Mouse (Mus musculus) intestine, postnatal 0 days (tissue): ENCODE measurements around the gene Kctd19. TPM values are rescaled to one million over a fixed set of nuclear protein-coding genes. Genes with fewer than 3 reads are reported as not detected.

Source experiments
- ATAC-seq: fragments of 200-750 bp; cut with Nextera tagmentation; 2 replicates; pipeline ENCODE4 v1.8.0; 2017; ENCODE audit warnings: mild to moderate bottlenecking, moderate TSS enrichment, moderate library complexity
- H3K27ac ChIP-seq: fragments of 300-500 bp; sonication (generic); 2 replicates; pipeline ENCODE4 v1.5.1; 2014; ENCODE audit warnings: mild to moderate bottlenecking, low read depth, low read length, moderate library complexity
- H3K27me3 ChIP-seq: fragments of 300-500 bp; sonication (generic); replicated peaks from 2 replicates; pipeline ENCODE4 v1.6.1; 2014; ENCODE audit warnings: low read length, mixed read lengths; ENCODE audit not compliant: control insufficient read depth, insufficient read depth
- H3K36me3 ChIP-seq: fragments of 300-500 bp; sonication (generic); 2 replicates; pipeline ENCODE4 v1.6.1; 2014; ENCODE audit warnings: mild to moderate bottlenecking, moderate library complexity; ENCODE audit not compliant: control insufficient read depth, insufficient read depth
- H3K4me1 ChIP-seq: fragments of 300-500 bp; sonication (generic); replicated peaks from 2 replicates; pipeline ENCODE4 v1.6.1; 2014; ENCODE audit warnings: antibody characterized with exemption, low read length, mixed read lengths; ENCODE audit not compliant: control insufficient read depth, insufficient read depth
- H3K4me2 ChIP-seq: fragments of 300-500 bp; sonication (generic); replicated peaks from 2 replicates; pipeline ENCODE4 v1.6.1; 2014; ENCODE audit warnings: low read depth, mild to moderate bottlenecking, moderate library complexity
- H3K4me3 ChIP-seq: fragments of 300-500 bp; sonication (generic); 2 replicates; pipeline ENCODE4 v1.5.1; 2014; ENCODE audit warnings: low read depth, low read length
- H3K9ac ChIP-seq: fragments of 300-500 bp; sonication (generic); 2 replicates; pipeline ENCODE4 v1.6.1; 2014; ENCODE audit warnings: mild to moderate bottlenecking, low read depth, low read length
- H3K9me3 ChIP-seq: fragments of 300-500 bp; sonication (generic); 2 replicates; pipeline ENCODE4 v1.6.1; 2016; ENCODE audit warnings: mixed run types; ENCODE audit not compliant: control insufficient read depth
- CTCF ChIP-seq: sonication (generic); IDR thresholded peaks from 2 replicates; pipeline ENCODE4 v1.5.1; 2016; ENCODE audit warnings: low read depth, mild to moderate bottlenecking, control low read depth, antibody characterized with exemption, moderate library complexity
- WGBS: fragments of 180-500 bp; shearing (Covaris S2); extraction: QIAGEN DNeasy Blood & Tissue Kit; methylation state at CpG from one replicate; pipeline ENCODE4 v1.1.7; 2014; 5-methylcytosine and 5-hydroxymethylcytosine counted together
- polyA plus RNA-seq: library from polyadenylated mRNA; unstranded; fragments of >200 nt; fragmentation: Nextera tagmentation; extraction: Ambion mirVana; gene quantifications from 2 replicates; pipeline ENCODE4 v1.2.1, GENCODE M21; 2015

Kctd19 gene
- 0.07 and 0.13 TPM in 2 replicates for polyA plus RNA-seq

DNA sequence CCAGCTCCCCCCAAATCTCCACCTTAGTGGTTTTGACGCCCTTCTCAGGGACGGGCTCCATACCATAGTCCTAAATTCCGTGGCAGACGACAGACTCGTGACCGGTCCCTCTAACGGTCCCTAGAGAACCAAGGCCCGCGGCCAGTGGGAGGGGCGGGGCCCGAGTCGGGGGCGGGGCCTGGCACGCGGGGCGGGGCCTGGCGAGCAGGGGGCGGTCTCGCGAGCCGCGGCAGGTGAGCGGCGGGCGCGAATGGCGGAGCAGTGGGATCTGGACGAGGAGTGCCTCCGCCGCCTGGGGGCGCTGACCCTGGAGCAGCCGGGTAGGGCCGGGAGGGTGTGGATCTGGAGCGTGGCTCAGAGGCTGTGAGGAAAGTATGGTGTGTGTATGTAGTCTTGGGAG is at the start of gene Kctd19, which contains the start of gene Lrrc36:
Kctd19 (minus strand) TSS at position 112 of the 400 bp plus-strand sequence.
Lrrc36 (plus strand) TSS at position 181 of the 400 bp plus-strand sequence.
- WGBS: 2% methylated on average over 32 of the region's 34 CpGs
- TF ChIP-seq CTCF: peak; percentile 70
- Histone ChIP-seq H3K9ac (no peak within 1 kb of the TSS), H3K9me3 (no peaks in the 10 kb centered on the region), H3K36me3 (no peaks in the 10 kb centered on the region), H3K27me3 (peaks cover 27% of the 10 kb centered on the region), H3K27ac (no peak within 1 kb of the TSS), H3K4me2 (peak within 1 kb of the TSS; percentile 60), H3K4me3 (peak within 1 kb of the TSS; percentile 26), H3K4me1 (peaks cover 6% of the 10 kb centered on the region; the same call in 1 of the 2 replicates)
- peak; percentile 93 for ATAC-seq

DNA sequence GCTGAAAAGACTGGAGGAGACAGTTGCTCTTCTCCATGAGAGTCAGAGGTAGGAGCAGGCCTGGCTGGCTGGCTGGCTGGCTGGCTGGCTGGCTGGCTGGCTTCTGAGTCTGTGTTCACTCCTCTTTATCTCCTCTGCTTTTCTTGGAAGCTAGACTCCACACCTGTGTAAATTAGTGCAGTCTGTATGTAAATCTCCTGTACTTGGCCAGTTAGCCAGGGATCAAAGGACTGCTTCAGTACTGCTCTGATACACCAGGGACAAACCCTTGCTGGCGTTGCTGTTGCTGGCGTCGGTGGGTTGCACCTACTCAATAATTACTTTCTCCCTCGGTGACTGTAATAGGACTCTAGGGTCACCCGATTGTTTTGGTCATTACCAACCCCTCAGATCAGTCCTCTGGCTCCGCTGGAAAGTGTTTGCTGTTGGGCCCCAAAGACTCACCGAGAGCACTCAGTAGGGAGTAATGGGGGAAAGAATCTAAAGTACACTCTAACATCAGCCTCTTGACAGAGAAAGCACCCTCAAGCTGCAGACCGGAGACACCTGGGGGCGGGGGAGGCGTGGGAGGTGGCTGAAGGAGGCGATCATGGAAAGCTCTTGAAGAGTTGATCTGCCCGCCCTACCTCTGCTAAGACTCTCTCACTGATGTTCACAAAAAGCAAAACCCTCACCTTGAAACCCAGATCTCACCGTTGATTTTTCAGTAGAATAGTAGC is 47.9 kb upstream of the Kctd19 start:
- WGBS: 56% methylated on average over 13 of the region's 13 CpGs
- H3K4me1 ChIP-seq: no peaks in the 10 kb centered on the region
- no peaks in the 10 kb centered on the region for H3K27me3 ChIP-seq
- H3K4me2 ChIP-seq: no peak overlapping the region
- no peak for TF ChIP-seq CTCF
- no peak for ATAC-seq
- no peak overlapping the region for H3K27ac ChIP-seq
- no peaks in the 10 kb centered on the region for H3K9me3 ChIP-seq
- H3K36me3 ChIP-seq: no peaks in the 10 kb centered on the region
- H3K9ac ChIP-seq: no peak overlapping the region
- no peak overlapping the region for H3K4me3 ChIP-seq

DNA sequence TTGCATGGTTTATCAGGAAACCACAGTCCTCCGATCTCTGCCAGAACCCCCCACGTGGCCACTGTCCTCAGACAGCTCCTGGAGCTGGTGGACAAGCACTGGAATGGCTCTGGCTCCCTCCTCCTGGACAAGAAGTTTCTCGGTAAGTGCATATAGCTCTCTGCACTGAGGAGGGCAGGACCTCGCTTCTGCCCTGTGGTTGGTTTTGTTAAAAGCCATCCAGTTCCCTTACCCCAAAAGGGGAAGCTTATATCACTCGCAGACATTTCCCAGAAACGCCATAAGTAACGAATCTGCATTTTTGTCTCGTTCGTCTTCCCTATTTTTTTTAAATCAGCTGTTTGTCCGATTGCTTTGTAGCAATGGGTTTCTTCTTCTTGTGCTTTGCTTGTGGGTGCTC is 41.9 kb upstream of the Kctd19 start:
- Histone ChIP-seq H3K36me3 (no peaks in the 10 kb centered on the region), H3K27me3 (0 out of 2 replicates have a peak, but pooled peaks cover 3% of the 10 kb centered on the region), H3K9ac (no peak overlapping the region), H3K27ac (no peak overlapping the region), H3K4me1 (no peaks in the 10 kb centered on the region), H3K4me2 (no peak overlapping the region), H3K4me3 (no peak overlapping the region), H3K9me3 (no peaks in the 10 kb centered on the region)
- 51% methylated on average over 10 of the region's 10 CpGs for WGBS
- no peak for TF ChIP-seq CTCF
- no peak for ATAC-seq

DNA sequence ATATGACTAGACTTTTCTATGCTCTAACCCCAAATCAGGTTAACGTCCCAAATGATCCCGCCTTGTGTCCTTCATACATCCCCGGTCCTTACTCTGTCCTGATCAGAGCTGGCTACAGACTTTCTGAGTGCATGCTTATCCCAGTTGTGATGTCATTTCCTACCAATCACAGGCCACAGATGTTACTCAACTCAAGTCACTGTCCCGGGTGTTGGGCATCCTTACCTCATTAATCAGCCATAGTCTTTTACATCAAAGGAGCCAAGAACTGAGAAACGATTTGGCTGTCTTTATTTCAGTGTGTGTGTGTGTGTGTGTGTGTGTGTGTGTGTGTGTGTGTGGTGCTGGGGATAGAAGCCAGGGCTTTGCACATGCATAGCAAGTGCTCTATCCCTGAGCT is 40.8 kb upstream of the Kctd19 start:
- ATAC-seq: no peak
- Histone ChIP-seq H3K4me3 (no peak overlapping the region), H3K27ac (no peak overlapping the region), H3K27me3 (peaks cover 3% of the 10 kb centered on the region; the same call in 1 of the 2 replicates), H3K9ac (no peak overlapping the region), H3K4me1 (no peaks in the 10 kb centered on the region), H3K36me3 (no peaks in the 10 kb centered on the region), H3K4me2 (no peak overlapping the region), H3K9me3 (no peaks in the 10 kb centered on the region)
- TF ChIP-seq CTCF: no peak
- 60% methylated on average over 5 of the region's 5 CpGs for WGBS

DNA sequence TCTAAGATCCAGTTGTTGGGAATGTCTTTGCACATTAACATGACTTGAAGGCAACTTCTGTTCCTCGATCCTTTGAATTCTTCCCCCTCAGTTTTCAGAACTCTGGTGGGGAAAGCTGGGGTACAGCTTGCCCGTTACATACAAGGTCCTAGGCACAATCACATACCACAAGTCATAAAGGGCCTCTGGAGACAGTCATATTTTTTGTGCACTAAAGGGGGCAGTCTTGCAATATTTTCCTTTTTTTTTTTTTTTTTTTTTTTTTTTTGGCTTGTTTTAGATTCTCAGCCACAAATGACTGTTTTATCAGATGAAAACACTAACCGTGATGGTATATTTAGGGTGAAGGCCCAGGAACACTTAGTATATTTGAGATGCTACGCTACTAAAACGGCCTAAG is 40.0 kb upstream of the Kctd19 start:
- 62% methylated on average over 5 of the region's 5 CpGs for WGBS
- no peaks in the 10 kb centered on the region for H3K9me3 ChIP-seq

DNA sequence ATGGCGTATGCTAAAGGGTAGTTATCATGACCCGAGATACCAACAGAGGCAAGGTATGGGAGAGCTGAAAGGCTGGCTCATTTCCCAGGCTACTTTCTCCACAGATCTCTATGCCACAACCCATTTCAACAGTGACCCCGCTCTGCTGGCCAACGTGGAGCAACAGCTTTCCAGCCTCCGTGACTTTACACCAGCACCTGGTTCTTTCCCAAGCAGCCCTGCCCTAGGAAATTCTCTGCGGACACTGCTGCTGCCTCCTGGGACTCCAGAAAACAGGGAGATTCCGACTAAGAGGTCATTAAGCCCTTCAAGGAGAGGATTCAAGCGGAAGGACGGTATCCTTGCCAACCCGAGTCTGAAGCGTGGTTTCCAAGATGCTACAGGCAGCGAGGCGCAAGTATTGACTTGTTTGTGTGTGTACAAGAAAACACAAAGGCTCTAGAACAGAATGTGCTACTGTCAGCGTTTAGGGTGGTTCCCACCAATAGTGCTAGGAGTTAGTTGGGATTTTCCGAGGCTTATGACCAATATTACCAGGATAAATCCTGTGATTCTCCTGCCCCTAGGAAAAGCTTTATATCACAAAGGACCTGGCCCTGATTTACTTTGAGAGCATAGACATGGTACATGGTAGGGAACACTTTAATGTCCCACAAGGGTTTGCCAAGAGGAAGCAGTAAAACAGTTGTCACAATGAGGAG is 38.8 kb upstream of the Kctd19 start:
- no peak overlapping the region for H3K9ac ChIP-seq
- H3K4me2 ChIP-seq: no peak overlapping the region
- WGBS: 57% methylated on average over 15 of the region's 15 CpGs
- H3K36me3 ChIP-seq: no peaks in the 10 kb centered on the region
- H3K4me1 ChIP-seq: no peaks in the 10 kb centered on the region
- ATAC-seq: no peak
- H3K4me3 ChIP-seq: no peak overlapping the region
- TF ChIP-seq CTCF: no peak
- peaks cover 3% of the 10 kb centered on the region; the same call in 1 of the 2 replicates for H3K27me3 ChIP-seq
- H3K9me3 ChIP-seq: no peaks in the 10 kb centered on the region
- no peak overlapping the region for H3K27ac ChIP-seq

More for the DNA sequence above, 40.0 kb upstream of the Kctd19 start:
- peak; percentile 50 for TF ChIP-seq CTCF
- no peak overlapping the region for H3K27ac ChIP-seq
- no peak overlapping the region for H3K9ac ChIP-seq
- no peaks in the 10 kb centered on the region for H3K4me1 ChIP-seq
- no peak overlapping the region for H3K4me3 ChIP-seq
- no peak for ATAC-seq
- no peaks in the 10 kb centered on the region for H3K36me3 ChIP-seq
- H3K27me3 ChIP-seq: peaks cover 3% of the 10 kb centered on the region; the same call in 1 of the 2 replicates
- no peak overlapping the region for H3K4me2 ChIP-seq
